Mouse (Mus musculus): Measurements from ENCODE around the gene Sos1.

The Sos1 gene

GRCm38 (mm10) chr17:80492811-80493210 lies 12.6 kb upstream of the Sos1 start:
- no peak for DNase-seq

- DNase-seq = no peak
These were observed 12.0 kb upstream of the Sos1 start for GRCm38 (mm10) chr17:80492274-80492673.

GRCm38 (mm10) chr17:80490166-80490565 lies 9.9 kb upstream of the Sos1 start:
- no peak for DNase-seq

- peak; percentile 17 for DNase-seq
These were observed 8.7 kb upstream of the Sos1 start for GRCm38 (mm10) chr17:80488918-80489317.

- DNase-seq = no peak
These were observed 4.9 kb upstream of the Sos1 start for GRCm38 (mm10) chr17:80485160-80485559.

- DNase-seq = no peak
These were observed 587 bp upstream of the Sos1 start for GRCm38 (mm10) chr17:80480855-80481224.

- peak; percentile 71 for DNase-seq
These were observed 790 bp downstream of the Sos1 start for GRCm38 (mm10) chr17:80479295-80480030.

- no peak for DNase-seq
These were observed 2.6 kb downstream of the Sos1 start for GRCm38 (mm10) chr17:80477679-80478078.

- DNase-seq = no peak
These were observed 3.8 kb downstream of the Sos1 start for GRCm38 (mm10) chr17:80476496-80476895.

- DNase-seq = no peak
These were observed 9.0 kb downstream of the Sos1 start for GRCm38 (mm10) chr17:80471056-80471802.

- DNase-seq = peak; percentile 41
These were observed 11.8 kb downstream of the Sos1 start for GRCm38 (mm10) chr17:80468417-80468894.

- no peak for DNase-seq
These were observed 20.0 kb downstream of the Sos1 start for GRCm38 (mm10) chr17:80460258-80460657.

GRCm38 (mm10) chr17:80455648-80456047 lies 24.6 kb downstream of the Sos1 start:
- DNase-seq = peak; percentile 37

GRCm38 (mm10) chr17:80450426-80451030 lies 29.7 kb downstream of the Sos1 start:
- no peak for DNase-seq

GRCm38 (mm10) chr17:80446470-80446869 lies 33.8 kb downstream of the Sos1 start:
- DNase-seq = no peak

- no peak for DNase-seq
These were observed 34.8 kb downstream of the Sos1 start for GRCm38 (mm10) chr17:80445433-80445832.

- no peak for DNase-seq
These were observed 44.6 kb downstream of the Sos1 start for GRCm38 (mm10) chr17:80435680-80436079.

GRCm38 (mm10) chr17:80434430-80434829 lies 45.8 kb downstream of the Sos1 start:
- DNase-seq = peak; percentile 22

- DNase-seq = no peak
These were observed 48.3 kb downstream of the Sos1 start for GRCm38 (mm10) chr17:80431997-80432396.

- DNase-seq = peak; percentile 48
These were observed 52.3 kb downstream of the Sos1 start for GRCm38 (mm10) chr17:80427966-80428365.

GRCm38 (mm10) chr17:80426901-80427300 lies 53.4 kb downstream of the Sos1 start:
- DNase-seq = peak; percentile 23

- no peak for DNase-seq
These were observed 54.1 kb downstream of the Sos1 start for GRCm38 (mm10) chr17:80426171-80426570.

- DNase-seq = no peak
These were observed 59.3 kb downstream of the Sos1 start for GRCm38 (mm10) chr17:80420998-80421397.
